Mouse (Mus musculus): ENCODE data around the gene Spred2.

The Spred2 gene

GRCm38 (mm10) chr11:19923888-19924756, at the start of gene Spred2:
TSS of gene Spred2 (plus strand) at chr11:19924375.
- DNase-seq, result peak; percentile 94

DNA sequence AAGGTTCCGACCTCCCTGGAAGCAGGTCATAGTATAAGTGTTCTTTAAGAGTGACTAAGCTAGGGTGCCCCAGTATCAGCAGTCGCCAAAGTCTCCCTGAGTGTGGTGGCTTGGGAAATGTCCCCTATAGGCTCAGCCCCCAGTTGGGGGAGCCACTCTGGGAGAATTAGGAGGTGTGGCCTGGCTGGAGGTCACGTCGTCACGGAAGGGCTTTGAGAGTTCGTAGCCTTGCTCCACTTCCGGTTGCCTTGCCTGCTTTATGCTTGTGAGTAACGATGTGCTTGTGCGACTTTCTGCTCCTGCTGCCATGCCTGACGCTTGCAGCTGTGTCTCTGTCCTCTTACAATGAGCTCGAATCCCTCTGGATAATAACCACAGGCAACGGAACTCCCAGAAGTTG, 48.6 kb upstream of the Spred2 start:
- DNase-seq, result no peak

GRCm38 (mm10) chr11:19875964-19876363, 48.2 kb upstream of the Spred2 start:
- DNase-seq, result no peak

- DNase-seq, result no peak
These were observed 46.8 kb upstream of the Spred2 start for GRCm38 (mm10) chr11:19877239-19877915.

GRCm38 (mm10) chr11:19881342-19881741, 42.8 kb upstream of the Spred2 start:
- no peak for DNase-seq

DNA sequence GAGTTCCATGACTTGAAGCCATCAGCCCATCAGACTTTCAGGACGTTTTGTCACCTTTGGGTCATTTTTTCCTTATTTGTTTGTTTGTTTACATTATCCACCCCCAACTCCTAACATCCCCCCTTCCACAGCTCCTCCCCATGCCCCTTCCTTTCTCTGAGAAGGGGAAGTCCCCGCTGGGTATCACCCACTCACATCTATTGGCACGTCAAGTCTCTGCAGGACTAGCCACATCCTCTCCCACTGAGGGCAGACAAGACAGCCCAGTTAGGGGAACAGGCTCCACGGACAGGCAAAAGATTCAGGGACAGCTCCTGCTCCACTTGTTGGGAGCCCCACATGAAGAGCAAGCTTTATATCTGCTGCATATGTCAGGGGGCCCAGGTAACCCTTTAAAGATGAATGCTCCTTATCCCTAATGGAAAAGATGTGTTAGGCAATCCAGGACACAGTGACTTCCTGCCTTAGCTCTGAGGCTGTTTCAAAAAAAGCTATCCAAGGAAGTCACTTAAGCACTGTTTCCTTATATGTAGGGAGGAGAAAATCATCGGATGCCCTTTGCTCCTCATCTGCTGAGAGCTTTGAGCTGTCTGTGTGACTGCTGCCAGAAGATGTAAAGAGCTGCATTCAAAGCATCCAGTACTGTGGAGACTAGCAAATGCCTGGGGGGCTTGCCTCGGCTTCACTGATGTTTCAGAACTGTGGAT, 33.3 kb upstream of the Spred2 start:
- DNase-seq, result no peak

GRCm38 (mm10) chr11:19893233-19893632, 30.9 kb upstream of the Spred2 start:
- no peak for DNase-seq

- DNase-seq, result peak; percentile 91
These were observed 24.6 kb upstream of the Spred2 start for GRCm38 (mm10) chr11:19899621-19900020.

- DNase-seq, result peak; percentile 33
These were observed 23.5 kb upstream of the Spred2 start for GRCm38 (mm10) chr11:19900712-19901111.

GRCm38 (mm10) chr11:19911216-19911615, 13.0 kb upstream of the Spred2 start:
- DNase-seq, result no peak

GRCm38 (mm10) chr11:19912179-19912578, 12.0 kb upstream of the Spred2 start:
- DNase-seq, result no peak

DNA sequence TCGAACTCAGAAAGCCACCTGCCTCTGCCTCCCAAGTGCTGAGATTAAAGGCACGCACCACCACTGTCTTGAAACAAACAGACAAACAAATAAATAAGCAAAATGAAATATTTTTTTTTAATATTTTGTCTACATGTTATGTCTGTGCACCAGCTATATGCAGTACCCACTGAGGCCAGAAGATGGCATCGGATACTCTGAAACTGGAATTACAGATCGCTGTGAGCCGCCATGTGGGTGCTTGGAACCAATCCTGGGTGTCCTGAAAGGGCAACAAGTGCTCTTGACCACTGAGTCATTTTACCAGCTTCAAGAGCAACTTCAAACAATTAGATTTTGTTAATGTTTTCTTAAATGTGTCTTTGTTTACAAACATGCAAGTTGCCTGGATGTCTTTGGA, 11.5 kb upstream of the Spred2 start:
- no peak for DNase-seq

DNA sequence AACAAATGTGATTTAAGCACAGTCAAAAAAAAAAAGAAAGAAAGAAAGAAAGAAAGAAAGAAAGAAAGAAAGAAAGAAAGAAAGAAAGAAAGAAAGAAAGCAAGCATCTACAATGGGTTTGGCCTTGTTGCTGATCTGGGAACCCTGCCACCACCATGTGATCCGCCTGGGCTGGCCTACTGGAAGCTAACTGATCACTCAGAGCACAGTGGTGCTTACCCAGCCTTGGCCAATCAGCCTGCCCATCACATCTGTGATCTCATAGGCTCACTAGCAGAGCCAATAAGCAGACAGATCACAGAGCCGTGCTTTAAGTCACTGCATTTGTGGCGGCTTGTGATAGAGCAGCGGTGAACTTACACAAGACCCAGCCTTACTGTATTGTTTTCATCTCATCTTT, 10.4 kb upstream of the Spred2 start:
- no peak for DNase-seq

DNA sequence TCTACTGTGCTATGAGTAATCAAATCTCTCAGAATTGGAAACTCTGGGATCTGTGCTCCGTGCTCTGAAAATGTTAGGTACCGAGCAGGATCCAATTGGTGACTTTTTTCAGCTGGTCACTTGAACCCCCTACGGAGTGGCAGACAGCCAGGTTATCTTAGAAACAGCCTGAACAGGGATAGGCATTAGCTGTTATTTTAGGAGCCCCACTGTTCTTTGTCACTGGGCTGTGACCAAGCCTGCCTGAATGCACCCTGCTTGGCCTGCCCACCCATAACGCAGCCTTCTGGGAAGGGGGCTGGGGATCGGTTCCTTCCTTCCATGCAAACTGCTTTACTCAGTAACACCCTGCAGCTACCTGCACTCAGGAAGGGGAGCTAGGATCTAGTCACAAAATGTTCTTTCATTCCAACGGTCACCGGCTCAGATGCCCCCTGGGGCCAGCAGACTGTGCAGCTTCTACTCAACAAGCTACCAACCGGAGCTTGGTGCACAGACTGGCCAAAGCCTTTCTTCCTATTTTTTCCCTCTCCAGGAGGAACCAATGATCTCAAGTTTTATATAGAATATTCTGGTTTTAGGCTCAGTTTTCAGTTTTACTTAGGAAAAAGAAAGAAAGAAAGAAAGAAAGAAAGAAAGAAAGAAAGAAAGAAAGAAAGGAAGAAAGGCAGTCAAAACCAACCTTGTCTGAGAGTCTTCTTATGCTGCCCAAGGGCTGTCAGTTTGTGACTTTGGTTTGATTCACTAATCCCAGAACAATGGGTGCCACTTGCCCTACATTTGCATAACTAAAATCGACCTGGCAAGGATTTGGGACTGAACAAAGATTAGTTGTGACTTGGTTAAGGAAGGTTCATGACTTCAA, 6.6 kb upstream of the Spred2 start:
- no peak for DNase-seq

- no peak for DNase-seq
These were observed 6.0 kb upstream of the Spred2 start for GRCm38 (mm10) chr11:19918246-19918540.

GRCm38 (mm10) chr11:19919460-19919784, 4.8 kb upstream of the Spred2 start:
- no peak for DNase-seq

DNA sequence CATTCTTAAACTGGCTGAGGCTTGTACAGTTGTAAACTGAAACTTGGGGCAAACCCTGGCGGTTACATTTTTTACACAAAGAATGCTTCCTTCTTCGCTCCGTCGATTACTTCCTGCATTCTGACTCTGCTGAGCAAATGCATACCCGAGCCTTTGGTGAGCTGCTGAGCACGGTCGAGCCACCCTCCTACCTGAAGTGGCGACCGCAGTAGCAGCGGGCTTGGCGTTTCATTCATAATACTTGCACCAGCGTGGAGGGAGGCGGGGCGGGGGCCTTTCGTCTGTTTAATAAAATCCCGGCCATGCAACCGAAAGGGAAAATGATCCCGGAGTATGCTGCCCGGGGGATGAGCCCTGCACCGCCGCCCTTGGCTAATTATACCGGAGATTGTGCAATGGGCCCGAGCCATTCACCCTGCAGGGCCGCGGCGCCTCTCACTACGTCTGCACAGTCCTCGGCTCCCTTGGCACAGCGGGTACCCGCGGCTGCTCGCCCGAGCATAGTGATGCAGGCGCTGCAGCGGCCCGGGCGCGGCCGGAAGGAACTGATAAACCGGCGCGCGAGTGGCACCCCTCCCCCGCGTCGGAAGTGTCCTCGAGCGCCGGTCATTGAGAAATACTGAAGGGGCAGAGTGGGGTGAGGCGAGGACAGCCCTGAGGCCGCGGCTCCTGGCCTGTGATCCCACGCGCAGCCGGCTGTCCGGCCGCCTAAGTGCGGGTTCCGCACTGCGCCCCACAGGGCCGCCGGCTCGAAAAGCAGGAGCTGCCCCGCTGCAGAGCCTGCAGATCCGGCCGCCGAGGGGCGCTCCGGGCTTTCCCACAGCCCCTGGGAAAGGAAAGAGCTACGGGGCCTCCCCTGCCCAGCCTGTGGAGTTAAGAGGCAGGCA, 4.1 kb upstream of the Spred2 start:
- peak; percentile 88 for DNase-seq

- no peak for DNase-seq
These were observed 2.5 kb upstream of the Spred2 start for GRCm38 (mm10) chr11:19921723-19922122.

DNA sequence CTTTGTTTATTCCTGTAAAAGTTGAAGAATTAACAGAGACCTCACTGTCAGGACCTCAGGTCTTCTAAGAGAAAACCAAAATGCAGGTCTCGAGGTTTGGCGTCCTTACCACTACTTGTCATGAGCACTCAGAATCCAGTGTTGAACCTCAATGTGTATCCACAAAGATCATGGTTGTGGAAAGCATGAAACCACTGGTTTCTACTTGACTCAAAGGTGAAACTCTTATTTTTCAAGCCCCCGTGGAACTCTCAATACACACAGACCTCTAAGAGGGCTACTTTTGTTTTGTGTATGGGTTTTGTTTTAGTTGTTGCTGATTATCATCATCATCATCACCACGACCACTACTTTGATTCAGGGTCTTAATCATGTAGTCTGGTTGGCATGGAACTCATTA, 2.0 kb upstream of the Spred2 start:
- DNase-seq, result no peak

GRCm38 (mm10) chr11:19924757-19925148, 578 bp downstream of the Spred2 start:
- DNase-seq, result peak; percentile 46

GRCm38 (mm10) chr11:19925149-19925975, 1.2 kb downstream of the Spred2 start:
- DNase-seq, result peak; percentile 80
